Mouse (Mus musculus): ENCODE data around the gene Unc45b. TPM values are rescaled to one million over a fixed set of nuclear protein-coding genes. Genes with fewer than 3 reads are reported as not detected.
"Not testable (repeated sequence)": the region's sequence is repeated elsewhere in the genome, so short reads cannot be mapped to it uniquely, and the experiment has no call there.

Unc45b gene
- polyA plus RNA-seq, 1 experiment from 2014 or later, result 157 TPM

DNA sequence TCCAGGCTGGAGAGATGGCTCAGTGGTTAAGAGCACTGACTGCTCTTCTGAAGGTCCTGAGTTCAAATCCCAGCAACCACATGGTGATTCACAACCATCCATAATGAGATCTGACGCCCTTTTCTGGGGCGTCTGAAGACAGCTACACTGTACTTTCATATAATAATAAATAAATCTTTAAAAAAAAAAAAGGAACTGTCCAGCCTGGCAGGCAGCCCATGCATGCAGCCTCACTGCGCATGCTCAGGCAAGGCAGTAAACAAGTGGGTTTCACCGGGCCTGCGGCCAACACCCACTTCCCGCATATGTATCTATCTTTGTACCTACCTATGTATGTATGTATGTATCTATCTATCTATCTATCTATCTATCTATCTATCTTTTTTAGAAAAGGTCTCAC, 13.6 kb downstream of the Unc45b start:
- H3K4me1 ChIP-seq, result peaks cover 20% of the 10 kb centered on the region
- WGBS, result 75% methylated on average over 6 of the region's 6 CpGs
- peaks cover 91% of the 10 kb centered on the region for H3K36me3 ChIP-seq
- not testable (repeated sequence) for H3K9ac ChIP-seq; H3K27me3 ChIP-seq (replicated peaks); H3K27ac ChIP-seq (replicated peaks); ATAC-seq (ENCODE audit: extremely low read depth, insufficient number of reproducible peaks, low FRiP score, low TSS enrichment); H3K9me3 ChIP-seq; H3K4me2 ChIP-seq; H3K4me3 ChIP-seq

DNA sequence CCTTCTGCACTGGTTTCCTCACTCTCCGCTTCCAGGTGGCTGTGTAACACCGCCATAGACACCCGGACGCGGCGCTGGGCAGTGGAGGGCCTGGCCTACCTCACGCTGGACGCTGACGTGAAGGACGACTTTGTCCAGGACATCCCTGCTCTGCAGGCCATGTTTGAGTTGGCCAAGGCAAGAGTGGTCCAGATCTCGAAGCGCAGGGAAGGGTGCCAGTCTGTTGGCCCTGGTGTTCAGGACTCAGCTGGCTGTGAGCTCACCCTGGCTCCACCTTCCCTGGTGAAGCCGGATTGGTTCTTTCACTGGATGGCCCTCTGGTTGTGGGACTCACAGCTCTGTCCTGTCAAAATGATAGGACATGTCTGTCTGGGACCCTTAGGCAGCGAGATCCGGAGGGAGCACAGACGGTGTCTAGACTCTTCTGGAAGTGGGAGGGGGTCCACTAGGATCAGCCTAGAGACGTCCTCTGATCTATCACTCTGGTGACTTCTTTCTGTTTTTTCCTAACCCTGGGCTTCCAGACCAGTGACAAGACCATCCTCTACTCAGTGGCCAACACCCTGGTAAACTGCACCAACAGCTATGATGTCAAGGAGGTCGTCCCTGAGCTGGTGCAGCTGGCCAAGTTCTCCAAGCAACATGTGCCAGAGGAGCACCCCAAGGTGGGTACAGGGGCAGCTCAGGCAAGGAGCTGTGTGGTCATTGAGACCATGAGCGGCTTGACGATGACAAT, 18.7 kb downstream of the Unc45b start:
- H3K27me3 ChIP-seq (replicated peaks), result peaks cover 31% of the 10 kb centered on the region
- no peak overlapping the region for H3K9ac ChIP-seq
- ATAC-seq (ENCODE audit: extremely low read depth, insufficient number of reproducible peaks, low FRiP score, low TSS enrichment), result no peak; the same call in 1 of the 2 replicates
- no peak overlapping the region for H3K4me2 ChIP-seq
- peaks cover 81% of the 10 kb centered on the region for H3K36me3 ChIP-seq
- WGBS, result 50% methylated on average over 20 of the region's 20 CpGs
- H3K4me3 ChIP-seq, result no peak overlapping the region
- H3K4me1 ChIP-seq, result peaks cover 28% of the 10 kb centered on the region
- no peaks in the 10 kb centered on the region for H3K9me3 ChIP-seq
- H3K27ac ChIP-seq (replicated peaks), result no peak overlapping the region

DNA sequence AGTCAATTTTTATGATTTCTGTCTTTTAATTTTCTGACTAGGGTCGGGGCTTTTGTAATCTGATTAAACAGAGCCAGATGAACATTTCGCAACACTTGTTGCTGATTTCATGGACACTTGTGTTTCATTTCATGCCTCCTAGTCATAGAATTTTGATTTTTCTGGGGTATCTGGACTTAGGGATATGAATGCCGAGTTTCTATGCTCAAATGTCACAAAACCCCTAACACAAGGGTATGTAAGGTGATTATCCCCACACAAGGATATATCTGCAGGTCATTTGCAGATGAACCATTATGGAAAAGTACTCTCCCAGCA, 19.2 kb downstream of the Unc45b start:
- H3K27me3 ChIP-seq (replicated peaks), result peaks cover 36% of the 10 kb centered on the region
- H3K27ac ChIP-seq (replicated peaks), result no peak overlapping the region
- no peak overlapping the region for H3K4me2 ChIP-seq
- H3K36me3 ChIP-seq, result peaks cover 81% of the 10 kb centered on the region
- ATAC-seq (ENCODE audit: extremely low read depth, insufficient number of reproducible peaks, low FRiP score, low TSS enrichment), result no peak
- WGBS, result 66% methylated on average over 3 of the region's 3 CpGs
- H3K4me1 ChIP-seq, result peaks cover 24% of the 10 kb centered on the region
- H3K9ac ChIP-seq, result no peak overlapping the region
- no peaks in the 10 kb centered on the region for H3K9me3 ChIP-seq
- H3K4me3 ChIP-seq, result peak overlapping the region; percentile 56; the same call in 1 of the 2 replicates

DNA sequence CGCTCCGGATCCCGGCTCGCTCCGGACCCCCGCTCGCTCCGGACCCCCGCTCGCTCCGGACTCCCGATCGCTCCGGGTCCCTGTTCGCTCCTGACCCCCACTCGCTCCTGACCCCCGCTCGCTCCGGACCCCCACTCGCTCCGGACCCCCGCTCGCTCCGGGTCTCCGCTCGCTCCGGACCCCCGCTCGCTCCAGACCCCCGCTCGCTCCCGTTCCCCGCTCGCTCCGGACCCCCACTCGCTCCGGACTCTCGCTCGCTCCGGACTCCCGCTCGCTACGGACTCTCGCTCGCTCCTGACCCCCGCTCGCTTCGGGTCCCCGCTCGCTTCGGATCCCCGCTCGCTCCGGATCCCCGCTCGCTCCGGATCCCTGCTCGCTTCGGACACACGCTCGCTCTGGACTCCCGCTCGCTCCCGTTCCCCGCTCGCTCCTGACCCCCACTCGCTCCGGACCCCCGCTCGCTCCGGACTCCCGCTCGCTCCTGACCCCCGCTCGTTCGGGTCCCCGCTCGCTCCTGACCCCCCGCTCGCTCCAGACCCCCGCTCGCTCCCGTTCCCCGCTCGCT, 20.1 kb downstream of the Unc45b start:
- Histone ChIP-seq H3K27me3 (replicated peaks) (peaks cover 38% of the 10 kb centered on the region), H3K4me2 (peak overlapping the region; percentile 78), H3K4me3 (peak overlapping the region; percentile 56), H3K4me1 (peaks cover 17% of the 10 kb centered on the region), H3K36me3 (peaks cover 80% of the 10 kb centered on the region), H3K9ac (peak overlapping the region; percentile 84)
- H3K9me3 ChIP-seq; H3K27ac ChIP-seq (replicated peaks); ATAC-seq (ENCODE audit: extremely low read depth, insufficient number of reproducible peaks, low FRiP score, low TSS enrichment): not testable (repeated sequence)
- 15% methylated on average over 79 of the region's 85 CpGs for WGBS

DNA sequence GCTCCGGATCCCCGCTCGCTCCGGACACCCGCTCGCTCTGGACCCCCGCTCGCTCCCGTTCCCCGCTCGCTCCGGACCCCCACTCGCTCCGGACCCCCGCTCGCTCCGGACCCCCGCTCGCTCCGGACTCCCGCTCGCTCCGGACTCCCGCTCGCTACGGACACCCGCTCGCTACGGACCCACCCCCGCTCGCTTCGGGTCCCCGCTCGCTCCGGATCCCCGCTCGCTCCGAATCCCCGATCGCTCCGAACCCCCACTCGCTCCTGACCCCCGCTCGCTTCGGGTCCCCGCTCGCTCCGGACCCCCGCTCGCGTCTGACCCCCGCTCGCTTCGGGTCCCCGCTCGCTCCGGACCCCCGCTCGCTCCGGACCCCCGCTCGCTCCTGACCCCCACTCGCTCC, 20.8 kb downstream of the Unc45b start:
- Histone ChIP-seq H3K36me3 (peaks cover 80% of the 10 kb centered on the region), H3K9ac (peak overlapping the region; percentile 84), H3K4me2 (peak overlapping the region; percentile 78), H3K4me1 (peaks cover 11% of the 10 kb centered on the region), H3K4me3 (peak overlapping the region; percentile 56), H3K27me3 (replicated peaks) (peaks cover 45% of the 10 kb centered on the region)
- H3K27ac ChIP-seq (replicated peaks); H3K9me3 ChIP-seq; ATAC-seq (ENCODE audit: extremely low read depth, insufficient number of reproducible peaks, low FRiP score, low TSS enrichment): not testable (repeated sequence)
- WGBS, result 3% methylated on average over 45 of the region's 63 CpGs

DNA sequence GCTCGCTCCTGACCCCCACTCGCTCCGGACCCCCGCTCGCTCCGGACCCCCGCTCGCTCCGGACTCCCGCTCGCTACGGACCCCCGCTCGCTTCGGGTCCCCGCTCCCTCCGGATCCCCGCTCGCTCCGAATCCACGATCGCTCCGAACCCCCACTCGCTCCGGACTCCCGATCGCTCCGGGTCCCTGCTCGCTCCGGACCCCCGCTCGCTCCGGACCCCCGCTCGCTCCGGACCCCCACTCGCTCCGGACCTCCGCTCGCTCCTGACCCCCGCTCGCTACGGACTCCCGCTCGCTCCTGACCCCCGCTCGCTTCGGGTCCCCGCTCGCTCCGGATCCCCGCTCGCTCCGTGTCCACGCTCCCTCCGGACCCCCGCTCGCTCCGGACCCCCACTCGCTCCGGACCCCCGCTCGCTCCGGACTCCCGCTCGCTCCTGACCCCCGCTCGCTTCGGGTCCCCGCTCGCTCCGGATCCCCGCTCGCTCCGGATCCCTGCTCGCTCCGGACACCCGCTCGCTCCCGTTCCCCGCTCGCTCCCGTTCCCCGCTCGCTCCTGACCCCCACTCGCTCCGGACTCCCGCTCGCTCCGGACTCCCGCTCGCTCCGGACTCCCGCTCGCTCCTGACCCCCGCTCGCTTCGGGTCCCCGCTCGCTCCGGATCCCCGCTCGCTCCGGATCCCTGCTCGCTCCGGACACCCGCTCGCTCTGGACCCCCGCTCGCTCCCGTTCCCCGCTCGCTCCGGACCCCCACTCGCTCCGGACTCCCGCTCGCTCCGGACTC, 21.5 kb downstream of the Unc45b start:
- peaks cover 11% of the 10 kb centered on the region for H3K4me1 ChIP-seq
- H3K4me3 ChIP-seq, result peak overlapping the region; percentile 56
- peak overlapping the region; percentile 78 for H3K4me2 ChIP-seq
- WGBS, result 7% methylated on average over 111 of the region's 119 CpGs
- H3K27me3 ChIP-seq (replicated peaks), result peaks cover 52% of the 10 kb centered on the region
- H3K27ac ChIP-seq (replicated peaks); ATAC-seq (ENCODE audit: extremely low read depth, insufficient number of reproducible peaks, low FRiP score, low TSS enrichment); H3K9me3 ChIP-seq: not testable (repeated sequence)
- peaks cover 80% of the 10 kb centered on the region for H3K36me3 ChIP-seq
- H3K9ac ChIP-seq, result peak overlapping the region; percentile 84

DNA sequence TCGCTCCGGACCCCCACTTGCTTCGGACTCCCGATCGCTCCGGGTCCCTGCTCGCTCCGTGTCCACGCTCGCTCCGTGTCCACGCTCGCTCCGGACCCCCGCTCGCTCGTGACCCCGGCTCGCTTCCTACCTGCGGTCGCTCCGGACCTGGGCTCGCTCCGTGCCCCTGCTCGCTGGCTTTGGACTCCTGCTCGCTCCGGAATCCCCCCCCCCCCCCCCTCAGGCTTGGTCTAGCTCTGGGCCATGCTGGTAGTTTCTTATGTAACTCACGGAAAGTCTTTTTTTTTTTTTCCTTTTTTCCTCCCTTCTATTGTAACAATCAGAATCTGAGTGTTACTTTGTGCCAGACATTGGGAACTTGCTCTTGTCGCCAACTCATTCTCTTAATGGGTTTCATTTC, 22.8 kb downstream of the Unc45b start:
- Histone ChIP-seq H3K4me1 (peaks cover 11% of the 10 kb centered on the region), H3K9ac (peak overlapping the region; percentile 84), H3K4me2 (peak overlapping the region; percentile 78), H3K4me3 (peak overlapping the region; percentile 56), H3K36me3 (peaks cover 81% of the 10 kb centered on the region), H3K9me3 (no peaks in the 10 kb centered on the region), H3K27me3 (replicated peaks) (peaks cover 53% of the 10 kb centered on the region), H3K27ac (replicated peaks) (no peak overlapping the region)
- 31% methylated on average over 29 of the region's 29 CpGs for WGBS
- ATAC-seq (ENCODE audit: extremely low read depth, insufficient number of reproducible peaks, low FRiP score, low TSS enrichment), result no peak

DNA sequence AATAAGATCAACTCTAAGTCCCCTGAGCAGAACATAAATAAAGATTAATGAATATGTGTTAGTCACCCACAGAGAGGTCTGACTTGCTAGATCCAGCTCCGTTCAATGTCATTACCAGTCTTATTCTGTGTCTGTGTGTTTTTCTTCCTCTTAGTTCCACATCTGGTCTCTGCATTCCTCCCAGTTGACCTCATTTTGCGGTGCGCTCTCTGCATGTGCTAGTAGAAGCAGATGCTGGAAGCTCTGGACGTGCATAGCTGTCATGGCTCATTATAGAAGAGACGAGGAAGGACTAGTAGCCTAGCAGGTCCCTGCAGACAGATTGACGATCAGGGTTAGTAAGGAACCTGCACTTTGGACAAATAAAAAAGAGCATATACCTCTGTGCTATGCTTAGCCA, 33.0 kb downstream of the Unc45b start:
- H3K9ac ChIP-seq, result no peak overlapping the region
- no peak overlapping the region for H3K4me3 ChIP-seq
- ATAC-seq (ENCODE audit: extremely low read depth, insufficient number of reproducible peaks, low FRiP score, low TSS enrichment), result no peak
- 49% methylated on average over 6 of the region's 6 CpGs for WGBS
- H3K27me3 ChIP-seq (replicated peaks), result no peaks in the 10 kb centered on the region
- no peak overlapping the region for H3K4me2 ChIP-seq
- peaks cover 61% of the 10 kb centered on the region for H3K36me3 ChIP-seq
- H3K27ac ChIP-seq (replicated peaks), result no peak overlapping the region
- H3K9me3 ChIP-seq, result no peaks in the 10 kb centered on the region
- H3K4me1 ChIP-seq, result peaks cover 14% of the 10 kb centered on the region

DNA sequence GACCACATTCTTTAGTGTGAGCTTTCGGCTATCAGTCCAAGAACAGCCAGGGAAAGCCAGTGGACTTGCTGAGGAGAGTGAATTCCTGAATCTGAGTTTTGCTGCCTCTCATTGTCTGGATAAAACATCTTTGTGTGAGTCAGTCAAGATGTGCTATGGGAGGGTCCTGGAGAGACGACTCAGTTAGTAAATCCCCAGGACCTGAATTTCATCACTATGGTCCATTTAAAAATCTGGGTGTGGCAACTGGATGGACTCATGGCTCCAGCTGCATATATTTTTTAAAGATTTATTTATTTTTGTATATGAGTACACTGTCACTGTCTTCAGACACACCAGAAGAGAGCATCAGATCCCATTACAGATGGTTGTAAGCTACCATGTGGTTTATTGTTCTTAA, 35.3 kb downstream of the Unc45b start:
- WGBS, result 9% methylated on average over 2 of the region's 2 CpGs
- ATAC-seq (ENCODE audit: extremely low read depth, insufficient number of reproducible peaks, low FRiP score, low TSS enrichment), result no peak
- H3K36me3 ChIP-seq, result peaks cover 38% of the 10 kb centered on the region
- H3K4me2 ChIP-seq, result no peak overlapping the region
- no peak overlapping the region for H3K27ac ChIP-seq (replicated peaks)
- H3K27me3 ChIP-seq (replicated peaks), result peaks cover 13% of the 10 kb centered on the region
- H3K4me3 ChIP-seq, result no peak overlapping the region
- H3K4me1 ChIP-seq, result peaks cover 14% of the 10 kb centered on the region
- no peak overlapping the region for H3K9ac ChIP-seq
- H3K9me3 ChIP-seq, result no peaks in the 10 kb centered on the region

DNA sequence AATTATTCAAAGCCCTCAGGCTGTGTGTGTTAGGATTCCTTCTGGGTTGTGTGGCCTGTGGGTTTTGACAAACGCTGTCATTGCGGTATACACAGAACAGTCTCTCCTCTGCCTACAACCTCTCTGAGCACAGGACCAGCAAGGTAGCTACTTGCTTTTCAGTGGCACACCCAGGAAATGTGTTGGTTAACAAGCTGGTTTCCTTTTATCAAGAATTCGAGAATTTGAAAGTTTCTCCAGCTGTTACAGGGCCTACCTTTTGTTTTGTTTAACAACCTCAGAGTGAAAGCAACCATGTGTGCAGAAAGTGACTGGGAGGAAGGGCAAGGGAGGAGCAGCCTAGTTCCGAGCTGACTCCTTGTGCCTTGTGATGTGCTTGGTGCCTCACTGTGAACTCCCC, 37.1 kb downstream of the Unc45b start:
- Histone ChIP-seq H3K27ac (replicated peaks) (no peak overlapping the region), H3K9ac (no peak overlapping the region), H3K36me3 (peaks cover 20% of the 10 kb centered on the region), H3K27me3 (replicated peaks) (peaks cover 29% of the 10 kb centered on the region), H3K9me3 (no peaks in the 10 kb centered on the region), H3K4me1 (peaks cover 31% of the 10 kb centered on the region), H3K4me3 (no peak overlapping the region), H3K4me2 (no peak overlapping the region)
- ATAC-seq (ENCODE audit: extremely low read depth, insufficient number of reproducible peaks, low FRiP score, low TSS enrichment), result no peak
- WGBS, result 49% methylated on average over 4 of the region's 4 CpGs

DNA sequence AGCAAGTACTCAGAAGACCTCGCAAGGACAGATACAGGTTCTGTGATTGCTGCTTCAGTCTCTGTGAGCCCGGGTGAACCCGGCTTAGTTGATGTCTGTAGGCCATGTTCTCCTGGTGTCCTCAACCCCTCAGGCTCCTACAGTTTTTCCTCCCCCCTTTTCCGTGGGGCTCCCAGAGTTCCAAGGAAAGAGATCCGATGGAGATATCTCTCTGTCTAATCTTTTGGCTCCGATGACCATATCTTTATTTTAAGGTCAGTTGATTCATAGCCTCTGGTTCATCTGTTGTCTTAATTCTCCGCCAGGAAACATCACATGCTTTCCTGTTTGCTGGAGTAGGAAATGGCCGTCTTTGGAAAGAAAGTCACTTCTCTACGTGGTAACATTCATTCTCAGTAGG, 38.7 kb downstream of the Unc45b start:
- Histone ChIP-seq H3K4me3 (no peak overlapping the region), H3K27ac (replicated peaks) (no peak overlapping the region), H3K36me3 (0 out of 2 replicates have a peak, but pooled peaks cover 4% of the 10 kb centered on the region), H3K4me1 (peaks cover 32% of the 10 kb centered on the region), H3K9ac (no peak overlapping the region), H3K27me3 (replicated peaks) (peaks cover 42% of the 10 kb centered on the region), H3K9me3 (no peaks in the 10 kb centered on the region), H3K4me2 (no peak overlapping the region)
- WGBS, result 64% methylated on average over 9 of the region's 9 CpGs
- no peak for ATAC-seq (ENCODE audit: extremely low read depth, insufficient number of reproducible peaks, low FRiP score, low TSS enrichment)

Data from heart, embryonic 13.5 days (tissue).